Mouse (Mus musculus): ENCODE data around the gene Hhipl1. TPM values are rescaled to one million over a fixed set of nuclear protein-coding genes. Genes with fewer than 3 reads are reported as not detected.

The Hhipl1 gene
- 0.88 and 0.91 TPM in 2 replicates for polyA plus RNA-seq (2015; fragmentation: Nextera tagmentation; extraction: Ambion mirVana)

- peak; percentile 66 for ATAC-seq (ENCODE audit: low read depth)
- 2% methylated on average over 67 of the region's 67 CpGs for WGBS
These were observed at the start of gene Hhipl1 for GRCm38 (mm10) chr12:108305812-108306794. TSS of gene Hhipl1 (plus strand) at chr12:108306270.

GRCm38 (mm10) chr12:108256734-108257133 is 49.3 kb upstream of the Hhipl1 start:
- Histone ChIP-seq H3K36me3 (ENCODE audit: control insufficient read depth, insufficient read depth, low read length) (no peaks in the 10 kb centered on the region), H3K27me3 (ENCODE audit: control insufficient read depth, insufficient read depth, low read depth, low read length) (no peaks in the 10 kb centered on the region), H3K9me3 (ENCODE audit: control insufficient read depth, low read length) (no peaks in the 10 kb centered on the region), H3K4me1 (replicated peaks; ENCODE audit: control insufficient read depth, insufficient read depth, low read length) (peaks cover 19% of the 10 kb centered on the region), H3K4me3 (ENCODE audit: low read length) (no peak overlapping the region), H3K27ac (ENCODE audit: low read length) (no peak overlapping the region), H3K4me2 (ENCODE audit: low read depth, low read length) (no peak overlapping the region), H3K9ac (ENCODE audit: low read length) (no peak overlapping the region)
- 27% methylated on average over 10 of the region's 10 CpGs for WGBS
- peak; percentile 41; the same call in 1 of the 2 replicates for ATAC-seq (ENCODE audit: low read depth)

More at GRCm38 (mm10) chr12:108305812-108306794, at the start of gene Hhipl1:
- Histone ChIP-seq H3K4me2 (ENCODE audit: low read depth, low read length) (peak within 1 kb of the TSS; percentile 99), H3K36me3 (ENCODE audit: control insufficient read depth, insufficient read depth, low read length) (no peaks in the 10 kb centered on the region), H3K9ac (ENCODE audit: low read length) (peak within 1 kb of the TSS; percentile 85), H3K4me3 (ENCODE audit: low read length) (peak within 1 kb of the TSS; percentile 61), H3K27me3 (ENCODE audit: control insufficient read depth, insufficient read depth, low read depth, low read length) (peaks cover 6% of the 10 kb centered on the region), H3K4me1 (replicated peaks; ENCODE audit: control insufficient read depth, insufficient read depth, low read length) (peaks cover 6% of the 10 kb centered on the region), H3K27ac (ENCODE audit: low read length) (no peak within 1 kb of the TSS), H3K9me3 (ENCODE audit: control insufficient read depth, low read length) (no peaks in the 10 kb centered on the region)

GRCm38 (mm10) chr12:108259322-108260049 is 46.6 kb upstream of the Hhipl1 start:
- no peak overlapping the region for H3K27ac ChIP-seq (ENCODE audit: low read length)
- no peak overlapping the region for H3K4me2 ChIP-seq (ENCODE audit: low read depth, low read length)
- WGBS, result 87% methylated on average over 24 of the region's 24 CpGs
- no peak overlapping the region for H3K4me3 ChIP-seq (ENCODE audit: low read length)
- no peaks in the 10 kb centered on the region for H3K27me3 ChIP-seq (ENCODE audit: control insufficient read depth, insufficient read depth, low read depth, low read length)
- peaks cover 22% of the 10 kb centered on the region for H3K4me1 ChIP-seq (replicated peaks; ENCODE audit: control insufficient read depth, insufficient read depth, low read length)
- no peak for ATAC-seq (ENCODE audit: low read depth)
- no peaks in the 10 kb centered on the region for H3K9me3 ChIP-seq (ENCODE audit: control insufficient read depth, low read length)
- no peak overlapping the region for H3K9ac ChIP-seq (ENCODE audit: low read length)
- no peaks in the 10 kb centered on the region for H3K36me3 ChIP-seq (ENCODE audit: control insufficient read depth, insufficient read depth, low read length)

GRCm38 (mm10) chr12:108260950-108261349 is 45.1 kb upstream of the Hhipl1 start:
- H3K9me3 ChIP-seq (ENCODE audit: control insufficient read depth, low read length), result no peaks in the 10 kb centered on the region
- no peaks in the 10 kb centered on the region for H3K36me3 ChIP-seq (ENCODE audit: control insufficient read depth, insufficient read depth, low read length)
- H3K4me3 ChIP-seq (ENCODE audit: low read length), result no peak overlapping the region
- no peak for ATAC-seq (ENCODE audit: low read depth)
- no peak overlapping the region for H3K4me2 ChIP-seq (ENCODE audit: low read depth, low read length)
- peaks cover 28% of the 10 kb centered on the region for H3K4me1 ChIP-seq (replicated peaks; ENCODE audit: control insufficient read depth, insufficient read depth, low read length)
- no peak overlapping the region for H3K9ac ChIP-seq (ENCODE audit: low read length)
- 81% methylated on average over 12 of the region's 12 CpGs for WGBS
- no peaks in the 10 kb centered on the region for H3K27me3 ChIP-seq (ENCODE audit: control insufficient read depth, insufficient read depth, low read depth, low read length)
- no peak overlapping the region for H3K27ac ChIP-seq (ENCODE audit: low read length)

GRCm38 (mm10) chr12:108264918-108265317 is 41.2 kb upstream of the Hhipl1 start:
- Histone ChIP-seq H3K27me3 (ENCODE audit: control insufficient read depth, insufficient read depth, low read depth, low read length) (no peaks in the 10 kb centered on the region), H3K4me1 (replicated peaks; ENCODE audit: control insufficient read depth, insufficient read depth, low read length) (peaks cover 26% of the 10 kb centered on the region), H3K27ac (ENCODE audit: low read length) (peak overlapping the region; percentile 25; the same call in 1 of the 2 replicates), H3K4me2 (ENCODE audit: low read depth, low read length) (no peak overlapping the region), H3K9me3 (ENCODE audit: control insufficient read depth, low read length) (no peaks in the 10 kb centered on the region), H3K36me3 (ENCODE audit: control insufficient read depth, insufficient read depth, low read length) (no peaks in the 10 kb centered on the region), H3K9ac (ENCODE audit: low read length) (no peak overlapping the region), H3K4me3 (ENCODE audit: low read length) (no peak overlapping the region)
- ATAC-seq (ENCODE audit: low read depth), result no peak
- 58% methylated on average over 7 of the region's 7 CpGs for WGBS

GRCm38 (mm10) chr12:108265831-108266619 is 40.0 kb upstream of the Hhipl1 start:
- peak overlapping the region; percentile 18; the same call in 1 of the 2 replicates for H3K4me2 ChIP-seq (ENCODE audit: low read depth, low read length)
- no peaks in the 10 kb centered on the region for H3K36me3 ChIP-seq (ENCODE audit: control insufficient read depth, insufficient read depth, low read length)
- H3K27me3 ChIP-seq (ENCODE audit: control insufficient read depth, insufficient read depth, low read depth, low read length), result no peaks in the 10 kb centered on the region
- no peak overlapping the region for H3K4me3 ChIP-seq (ENCODE audit: low read length)
- peak overlapping the region; percentile 37; the same call in 1 of the 2 replicates for H3K9ac ChIP-seq (ENCODE audit: low read length)
- peaks cover 33% of the 10 kb centered on the region for H3K4me1 ChIP-seq (replicated peaks; ENCODE audit: control insufficient read depth, insufficient read depth, low read length)
- peak; percentile 53 for ATAC-seq (ENCODE audit: low read depth)
- H3K27ac ChIP-seq (ENCODE audit: low read length), result peak overlapping the region; percentile 75
- no peaks in the 10 kb centered on the region for H3K9me3 ChIP-seq (ENCODE audit: control insufficient read depth, low read length)
- WGBS, result 43% methylated on average over 27 of the region's 27 CpGs

GRCm38 (mm10) chr12:108267653-108268052 is 38.4 kb upstream of the Hhipl1 start:
- peak; percentile 16; the same call in 1 of the 2 replicates for ATAC-seq (ENCODE audit: low read depth)
- WGBS, result 60% methylated on average over 7 of the region's 7 CpGs
- Histone ChIP-seq H3K4me1 (replicated peaks; ENCODE audit: control insufficient read depth, insufficient read depth, low read length) (peaks cover 45% of the 10 kb centered on the region), H3K9ac (ENCODE audit: low read length) (no peak overlapping the region), H3K27ac (ENCODE audit: low read length) (peak overlapping the region; percentile 62), H3K4me2 (ENCODE audit: low read depth, low read length) (no peak overlapping the region), H3K36me3 (ENCODE audit: control insufficient read depth, insufficient read depth, low read length) (no peaks in the 10 kb centered on the region), H3K27me3 (ENCODE audit: control insufficient read depth, insufficient read depth, low read depth, low read length) (no peaks in the 10 kb centered on the region), H3K9me3 (ENCODE audit: control insufficient read depth, low read length) (no peaks in the 10 kb centered on the region), H3K4me3 (ENCODE audit: low read length) (no peak overlapping the region)

GRCm38 (mm10) chr12:108268970-108269369 is 37.1 kb upstream of the Hhipl1 start:
- H3K27ac ChIP-seq (ENCODE audit: low read length), result no peak overlapping the region

More at GRCm38 (mm10) chr12:108268970-108269369, 37.1 kb upstream of the Hhipl1 start:
- no peak overlapping the region for H3K9ac ChIP-seq (ENCODE audit: low read length)
- H3K4me1 ChIP-seq (replicated peaks; ENCODE audit: control insufficient read depth, insufficient read depth, low read length), result peaks cover 50% of the 10 kb centered on the region
- no peak overlapping the region for H3K4me2 ChIP-seq (ENCODE audit: low read depth, low read length)
- H3K4me3 ChIP-seq (ENCODE audit: low read length), result no peak overlapping the region
- no peak for ATAC-seq (ENCODE audit: low read depth)
- no peaks in the 10 kb centered on the region for H3K9me3 ChIP-seq (ENCODE audit: control insufficient read depth, low read length)
- 89% methylated on average over 10 of the region's 10 CpGs for WGBS
- H3K36me3 ChIP-seq (ENCODE audit: control insufficient read depth, insufficient read depth, low read length), result no peaks in the 10 kb centered on the region
- no peaks in the 10 kb centered on the region for H3K27me3 ChIP-seq (ENCODE audit: control insufficient read depth, insufficient read depth, low read depth, low read length)
